11 mouse cellular contexts compared by ENCODE assay signal in the genomic region with DNA sequence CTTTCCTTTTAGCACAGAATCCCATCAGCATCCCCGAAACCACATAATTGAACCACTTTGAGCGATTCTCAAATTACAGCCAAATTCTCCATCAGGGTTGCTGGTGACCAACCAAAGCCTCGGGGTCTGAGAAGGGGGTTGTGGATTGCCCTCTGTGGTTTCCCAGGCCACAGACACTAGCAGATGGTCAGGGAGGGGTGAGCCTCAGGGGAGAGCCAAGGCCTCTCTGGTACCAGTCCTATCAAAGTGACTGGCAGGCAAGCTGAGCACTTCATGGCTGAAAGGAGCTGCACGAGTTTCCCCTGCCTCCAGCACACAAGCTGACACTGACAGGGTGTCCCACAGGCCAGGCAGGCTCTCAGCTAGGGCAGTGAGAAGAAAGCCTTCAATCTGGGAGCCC. TPM values are rescaled to one million over a fixed set of nuclear protein-coding genes. Genes with fewer than 3 reads are reported as not detected.
A peak's percentile ranks its signal among the peaks of the same experiment; 100 is the strongest.
DNase-seq lines count a peak whose midpoint lies in the region; ATAC-seq lines count a peak whose summit lies in the region.
"Had no signal": no experiment of that assay in that cellular context is flagged by ENCODE, and none has a peak within 500 bp of the region (broad histone marks: within the 10 kb centered on the region; RNA-seq: fewer than 3 reads in every experiment).

No protein-coding gene starts in this region.

- peaks cover 24% of the 10 kb centered on the region for H3K4me1 ChIP-seq in forebrain, embryonic 16.5 days (replicated peaks; ENCODE audit: control insufficient read depth, insufficient read depth, low read length)
- H3K4me1 ChIP-seq in midbrain, embryonic 15.5 days, result peaks cover 31% of the 10 kb centered on the region

- no peak overlapping the region for H3K4me2 ChIP-seq in forebrain, embryonic 16.5 days (ENCODE audit: low read length)
- H3K4me2 ChIP-seq in midbrain, embryonic 15.5 days, result no peak overlapping the region

- no peaks in the 10 kb centered on the region for H3K36me3 ChIP-seq in forebrain, embryonic 16.5 days (ENCODE audit: control insufficient read depth, insufficient read depth)
- H3K36me3 ChIP-seq in midbrain, embryonic 15.5 days (replicated peaks), result no peaks in the 10 kb centered on the region

- ATAC-seq in forebrain, embryonic 16.5 days, result peak; percentile 56; the same call in 1 of the 2 replicates
- ATAC-seq in midbrain, embryonic 15.5 days (replicated peaks), result 0 out of 2 replicates have a peak, but pooled peaks have one; percentile 11
- ATAC-seq in CD4-positive, CD25-positive, alpha-beta regulatory T cell, adult 4 months, result no peak
- ATAC-seq: intestine, embryonic 16.5 days; Patski had no signal

- peak; percentile 80 for DNase-seq in Muller cell, postnatal 12 days (ENCODE audit: inconsistent ontology term)
- DNase-seq in cerebellum, postnatal 36 days, result peak; percentile 57
- no peak for DNase-seq in liver
- no peak for DNase-seq in left cerebral cortex, adult 18-20 months (ENCODE audit: low spot score in 2 of 2)
- DNase-seq: gastrocnemius, postnatal 14 days; lung, postnatal 4 days had no signal

- H3K27ac ChIP-seq in forebrain, embryonic 16.5 days (ENCODE audit: low read length), result no peak overlapping the region
- H3K27ac ChIP-seq in midbrain, embryonic 15.5 days, result peak overlapping the region; percentile 48

- H3K27me3 ChIP-seq in forebrain, embryonic 16.5 days (replicated peaks; ENCODE audit: control insufficient read depth, insufficient read depth, low read length), result no peaks in the 10 kb centered on the region
- H3K27me3 ChIP-seq in midbrain, embryonic 15.5 days (replicated peaks), result no peaks in the 10 kb centered on the region
- H3K27me3 ChIP-seq: Patski had no signal

- H3K4me3 ChIP-seq in forebrain, embryonic 16.5 days (replicated peaks; ENCODE audit: low read length), result no peak overlapping the region
- H3K4me3 ChIP-seq in midbrain, embryonic 15.5 days, result no peak overlapping the region

- H3K9me3 ChIP-seq in forebrain, embryonic 16.5 days (ENCODE audit: control insufficient read depth, low read length), result no peaks in the 10 kb centered on the region
- H3K9me3 ChIP-seq in midbrain, embryonic 15.5 days, result no peaks in the 10 kb centered on the region

- no peak overlapping the region for H3K9ac ChIP-seq in forebrain, embryonic 16.5 days (replicated peaks; ENCODE audit: low read depth, low read length)
- H3K9ac ChIP-seq in midbrain, embryonic 15.5 days, result no peak overlapping the region

- 12% methylated on average over 4 of the region's 4 CpGs for WGBS in forebrain, embryonic 16.5 days
- 19% methylated on average over 4 of the region's 4 CpGs for WGBS in midbrain, embryonic 15.5 days

RNA-seq across cellular contexts. Expression of a gene that starts 14.5 kb away (rescaled TPM):
- polyA plus RNA-seq in forebrain, embryonic 16.5 days (2015; fragmentation: Nextera tagmentation; extraction: Ambion mirVana), result 6.6 and 11.3 TPM in 2 replicates
- 16.0 TPM in 2 replicates for polyA plus RNA-seq in midbrain, embryonic 15.5 days (2015; fragmentation: Nextera tagmentation; extraction: Ambion mirVana)
- total RNA-seq in left cerebral cortex, adult 18-20 months (2021), result 10 to 100 TPM; 53.0 to 56.5 TPM
- polyA plus RNA-seq in CD4-positive, CD25-positive, alpha-beta regulatory T cell, adult 4 months (2017; shearing (Covaris generic)), result 1 to 10 TPM; 1.4 to 1.5 TPM

Comparison
In these comparisons a context has a peak if more than half of its experiments do, and no peak if none do; other contexts are left out.
1. DNase-seq: peak in Muller cell, postnatal 12 days (single experiment) and cerebellum, postnatal 36 days (2 of 2); none in liver (single experiment) and left cerebral cortex, adult 18-20 months (0 of 2).